Mouse (Mus musculus) heart, embryonic 14.5 days (tissue): ENCODE data around the gene Gm36210. TPM values are rescaled to one million over a fixed set of nuclear protein-coding genes. Genes with fewer than 3 reads are reported as not detected.

ENCODE experiments used
- ATAC-seq: fragments of 200-750 bp; cut with Nextera tagmentation; 2 replicates; pipeline ENCODE4 v1.8.0; 2017; ENCODE audit warnings: low read depth, moderate TSS enrichment; ENCODE audit not compliant: insufficient number of reproducible peaks, insufficient read depth, low FRiP score
- H3K27ac ChIP-seq, 2 experiments: fragments of 200-500 bp in 1 of 2; fragments of 300-500 bp in 1 of 2; sonication (generic) in 1 of 2; replicated peaks in 1 of 2; 2 replicates each; pipeline ENCODE4 v1.5.1; 2012 to 2014; ENCODE audit warnings: low read depth in 2 of 2, low read length in 2 of 2, control low read depth in 1 of 2, mild to moderate bottlenecking in 1 of 2, mixed read lengths in 1 of 2; ENCODE audit not compliant: control insufficient read depth in 1 of 2, insufficient read depth in 1 of 2
- H3K27me3 ChIP-seq: fragments of 300-500 bp; sonication (generic); 2 replicates; pipeline ENCODE4 v1.6.1; 2014; ENCODE audit warnings: mild to moderate bottlenecking, low read length, control low read depth; ENCODE audit not compliant: control insufficient read depth, insufficient read depth
- H3K36me3 ChIP-seq: fragments of 300-500 bp; sonication (generic); 2 replicates; pipeline ENCODE4 v1.6.1; 2014; ENCODE audit warnings: mild to moderate bottlenecking, control low read depth, low read length, mixed read lengths; ENCODE audit not compliant: control insufficient read depth, insufficient read depth
- H3K4me1 ChIP-seq, 2 experiments: fragments of 200-500 bp in 1 of 2; fragments of 300-500 bp in 1 of 2; sonication (generic) in 1 of 2; 2 replicates each; pipeline ENCODE4 v1.6.1; 2012 to 2014; ENCODE audit warnings: low read length in 2 of 2, control low read depth in 1 of 2, mixed read lengths in 1 of 2; ENCODE audit not compliant: control insufficient read depth in 2 of 2, insufficient read depth in 2 of 2
- H3K4me2 ChIP-seq: fragments of 300-500 bp; sonication (generic); 2 replicates; pipeline ENCODE4 v1.6.1; 2014; ENCODE audit warnings: mild to moderate bottlenecking, low read length
- H3K4me3 ChIP-seq, 2 experiments: fragments of 200-500 bp in 1 of 2; fragments of 300-500 bp in 1 of 2; sonication (generic) in 1 of 2; 2 replicates each; pipeline ENCODE4 v1.5.1; 2012 to 2014; ENCODE audit warnings: low read length in 2 of 2, mild to moderate bottlenecking in 2 of 2, control low read depth in 1 of 2, low read depth in 1 of 2, moderate library complexity in 1 of 2; ENCODE audit not compliant: control insufficient read depth in 1 of 2, insufficient read depth in 1 of 2
- H3K9ac ChIP-seq: fragments of 300-500 bp; sonication (generic); 2 replicates; pipeline ENCODE4 v1.6.1; 2014; ENCODE audit warnings: mild to moderate bottlenecking, low read length
- H3K9me3 ChIP-seq: fragments of 300-500 bp; sonication (generic); 2 replicates; pipeline ENCODE4 v1.6.1; 2016; ENCODE audit warnings: low read length, control low read depth; ENCODE audit not compliant: control insufficient read depth
- WGBS: fragments of 180-500 bp; shearing (Covaris S2); extraction: QIAGEN DNeasy Blood & Tissue Kit; methylation state at CpG from one replicate; pipeline ENCODE4 v1.1.7; 2014; 5-methylcytosine and 5-hydroxymethylcytosine counted together
- polyA plus RNA-seq: library from polyadenylated mRNA; unstranded; fragments of >200 nt; fragmentation: Nextera tagmentation; extraction: Ambion mirVana; gene quantifications from 2 replicates; pipeline ENCODE4 v1.2.1, GENCODE M21; 2014

The Gm36210 gene
- polyA plus RNA-seq, 1 experiment from 2014 or later, result 0.20 TPM

- H3K27ac ChIP-seq, result no peak overlapping the region
- 16% methylated on average over 9 of the region's 9 CpGs for WGBS
- H3K27me3 ChIP-seq, result 0 out of 2 replicates have a peak, but pooled peaks cover 5% of the 10 kb centered on the region
- no peak for ATAC-seq
- peaks cover 0 to 3% of the 10 kb centered on the region in 2 experiments; a peak in 1 of 4 replicates for H3K4me1 ChIP-seq
- no peak overlapping the region for H3K4me3 ChIP-seq
- no peak overlapping the region for H3K9ac ChIP-seq
- H3K4me2 ChIP-seq, result no peak overlapping the region
- H3K9me3 ChIP-seq, result no peaks in the 10 kb centered on the region
- no peaks in the 10 kb centered on the region for H3K36me3 ChIP-seq
Observed at GRCm38 (mm10) chr7:4940068-4940479, 33.8 kb upstream of the Gm36210 start.

GRCm38 (mm10) chr7:4938456-4938855 is 32.1 kb upstream of the Gm36210 start:
- WGBS, result 40% methylated on average over 2 of the region's 2 CpGs
- H3K27ac ChIP-seq, result no peak overlapping the region
- no peak for ATAC-seq

GRCm38 (mm10) chr7:4937392-4937791 is 31.1 kb upstream of the Gm36210 start:
- no peak overlapping the region; the same call in 1 of the 2 replicates for H3K9ac ChIP-seq
- ATAC-seq, result no peak
- H3K27me3 ChIP-seq, result 0 out of 2 replicates have a peak, but pooled peaks cover 3% of the 10 kb centered on the region
- no peaks in the 10 kb centered on the region for H3K36me3 ChIP-seq
- H3K4me3 ChIP-seq, result no peak overlapping the region
- H3K4me2 ChIP-seq, result no peak overlapping the region
- H3K4me1 ChIP-seq, result no peaks in the 10 kb centered on the region
- H3K9me3 ChIP-seq, result no peaks in the 10 kb centered on the region
- no peak overlapping the region for H3K27ac ChIP-seq
- WGBS, result 71% methylated on average over 10 of the region's 11 CpGs

More at GRCm38 (mm10) chr7:4938456-4938855, 32.1 kb upstream of the Gm36210 start:
- no peak overlapping the region for H3K4me3 ChIP-seq
- no peaks in the 10 kb centered on the region for H3K36me3 ChIP-seq
- no peaks in the 10 kb centered on the region for H3K9me3 ChIP-seq
- H3K4me1 ChIP-seq, result peaks cover 0 to under 1% of the 10 kb centered on the region in 2 experiments; a peak in 1 of 4 replicates
- no peak overlapping the region for H3K9ac ChIP-seq
- no peak overlapping the region for H3K4me2 ChIP-seq
- H3K27me3 ChIP-seq, result 0 out of 2 replicates have a peak, but pooled peaks cover 5% of the 10 kb centered on the region

- H3K9ac ChIP-seq, result no peak overlapping the region
- no peak overlapping the region for H3K4me2 ChIP-seq
- H3K9me3 ChIP-seq, result no peaks in the 10 kb centered on the region
- H3K27me3 ChIP-seq, result no peaks in the 10 kb centered on the region
- no peaks in the 10 kb centered on the region for H3K36me3 ChIP-seq
- H3K27ac ChIP-seq, result no peak overlapping the region
- no peak for ATAC-seq
- 66% methylated on average over 10 of the region's 10 CpGs for WGBS
- no peak overlapping the region for H3K4me3 ChIP-seq
- no peaks in the 10 kb centered on the region for H3K4me1 ChIP-seq
Observed at GRCm38 (mm10) chr7:4936832-4937231, 30.5 kb upstream of the Gm36210 start.

GRCm38 (mm10) chr7:4934160-4934914 is 28.0 kb upstream of the Gm36210 start:
- Histone ChIP-seq H3K4me2 (no peak overlapping the region), H3K4me3 (no peak overlapping the region), H3K36me3 (no peaks in the 10 kb centered on the region), H3K9me3 (no peaks in the 10 kb centered on the region), H3K4me1 (no peaks in the 10 kb centered on the region), H3K9ac (no peak overlapping the region), H3K27ac (no peak overlapping the region), H3K27me3 (no peaks in the 10 kb centered on the region)
- ATAC-seq, result no peak
- 76% methylated on average over 4 of the region's 4 CpGs for WGBS

- no peaks in the 10 kb centered on the region for H3K9me3 ChIP-seq
- H3K4me1 ChIP-seq, result no peaks in the 10 kb centered on the region
- H3K9ac ChIP-seq, result no peak overlapping the region
- no peak overlapping the region for H3K4me3 ChIP-seq
- no peaks in the 10 kb centered on the region for H3K27me3 ChIP-seq
- no peak for ATAC-seq
- H3K36me3 ChIP-seq, result no peaks in the 10 kb centered on the region
- 60% methylated on average over 12 of the region's 12 CpGs for WGBS
- no peak overlapping the region for H3K27ac ChIP-seq
- H3K4me2 ChIP-seq, result no peak overlapping the region
Observed at GRCm38 (mm10) chr7:4933103-4933502, 26.8 kb upstream of the Gm36210 start.

- ATAC-seq, result no peak
- Histone ChIP-seq H3K4me2 (no peak overlapping the region), H3K9me3 (no peaks in the 10 kb centered on the region), H3K27me3 (peaks cover 5% of the 10 kb centered on the region), H3K4me3 (no peak overlapping the region), H3K4me1 (peaks cover 22 to 29% of the 10 kb centered on the region in 2 experiments), H3K27ac (no peak overlapping the region), H3K36me3 (no peaks in the 10 kb centered on the region), H3K9ac (no peak overlapping the region)
- WGBS, result 77% methylated on average over 17 of the region's 17 CpGs
Observed at GRCm38 (mm10) chr7:4928323-4928722, 22.0 kb upstream of the Gm36210 start.
